Mouse (Mus musculus): Measurements from ENCODE around the gene Pold1. TPM values are rescaled to one million over a fixed set of nuclear protein-coding genes. Genes with fewer than 3 reads are reported as not detected.

Pold1 gene
- polyA plus RNA-seq, 1 experiment from 2014 or later, result 72.0 TPM

DNA sequence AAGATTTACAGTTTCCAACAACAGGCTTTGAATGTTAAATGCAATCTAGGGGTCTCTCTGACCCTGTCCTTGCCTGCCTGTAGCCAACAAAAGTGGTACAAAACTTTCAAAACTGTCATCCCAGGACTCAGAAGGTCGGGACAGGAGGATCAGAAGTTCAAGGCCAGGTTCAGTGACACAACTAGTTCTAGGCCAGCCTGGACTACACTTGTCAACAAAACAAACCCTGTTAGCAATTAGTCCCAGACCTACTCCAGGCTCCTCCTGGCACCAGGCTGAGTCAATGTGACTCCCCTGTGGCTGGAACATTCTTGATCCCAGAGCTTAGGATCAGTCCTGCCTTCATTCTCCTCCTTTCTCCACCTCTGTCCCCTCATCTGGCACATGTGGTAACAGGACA lies 49.7 kb downstream of the Pold1 start:
- WGBS, result 74% methylated on average over 1 of the region's 1 CpGs
- ATAC-seq, result no peak
- H3K4me2 ChIP-seq (replicated peaks), result no peak overlapping the region

DNA sequence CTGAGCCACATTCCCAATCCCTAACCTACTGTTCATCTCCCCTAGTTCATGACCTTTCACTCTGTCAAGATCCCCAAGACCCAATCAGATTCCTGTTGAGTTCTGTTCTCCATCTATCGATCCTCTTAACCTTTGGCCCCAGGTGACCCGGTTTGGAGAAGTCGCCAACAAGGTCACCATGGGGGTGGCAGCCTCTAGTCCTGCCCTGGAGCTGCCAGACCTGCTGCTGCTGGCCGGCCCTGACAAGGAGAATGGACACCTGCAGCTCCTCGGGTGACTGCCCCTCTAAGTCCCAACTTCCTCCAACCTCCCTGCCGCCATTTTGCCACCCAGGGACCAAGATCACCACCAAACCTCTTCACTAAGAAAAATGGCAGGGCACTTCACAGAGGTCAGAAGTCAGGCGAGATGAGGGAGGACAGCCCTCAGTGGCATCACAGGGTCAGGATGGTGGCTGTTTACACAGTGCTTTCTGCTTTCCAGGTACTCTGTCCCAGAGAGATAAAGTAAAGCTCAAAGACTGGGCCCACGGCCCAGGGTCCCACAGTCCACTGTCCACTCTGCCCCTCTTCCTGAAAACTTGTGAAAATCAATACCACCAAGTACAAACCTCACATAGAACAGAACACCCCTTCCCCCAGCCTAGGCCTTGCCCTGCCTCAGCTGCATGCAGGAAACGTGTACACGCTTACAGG lies 51.1 kb downstream of the Pold1 start:
- no peaks in the 10 kb centered on the region for H3K27me3 ChIP-seq (replicated peaks)
- no peaks in the 10 kb centered on the region for H3K9me3 ChIP-seq
- no peak overlapping the region for H3K27ac ChIP-seq
- WGBS, result 76% methylated on average over 10 of the region's 10 CpGs
- H3K9ac ChIP-seq, result no peak overlapping the region
- H3K36me3 ChIP-seq, result 0 out of 2 replicates have a peak, but pooled peaks cover 7% of the 10 kb centered on the region
- peak overlapping the region; percentile 94 for H3K4me2 ChIP-seq (replicated peaks)
- peak overlapping the region; percentile 83; the same call in 1 of the 2 replicates for H3K4me3 ChIP-seq (replicated peaks)
- no peak for ATAC-seq
- peaks cover 17% of the 10 kb centered on the region for H3K4me1 ChIP-seq (replicated peaks)

More for the DNA sequence above, 49.7 kb downstream of the Pold1 start:
- Histone ChIP-seq H3K27ac (no peak overlapping the region), H3K27me3 (replicated peaks) (no peaks in the 10 kb centered on the region), H3K9ac (no peak overlapping the region), H3K9me3 (no peaks in the 10 kb centered on the region), H3K36me3 (no peaks in the 10 kb centered on the region), H3K4me1 (replicated peaks) (peaks cover 17% of the 10 kb centered on the region), H3K4me3 (replicated peaks) (no peak overlapping the region)

GRCm38 (mm10) chr7:44496771-44497109 lies 51.9 kb downstream of the Pold1 start:
- under 1% methylated on average over 26 of the region's 26 CpGs for WGBS
- Histone ChIP-seq H3K36me3 (peaks cover 14% of the 10 kb centered on the region; the same call in 1 of the 2 replicates), H3K27me3 (replicated peaks) (no peaks in the 10 kb centered on the region), H3K4me1 (replicated peaks) (peaks cover 17% of the 10 kb centered on the region), H3K4me2 (replicated peaks) (peak overlapping the region; percentile 94), H3K9ac (peak overlapping the region; percentile 75), H3K4me3 (replicated peaks) (peak overlapping the region; percentile 83), H3K27ac (peak overlapping the region; percentile 95), H3K9me3 (no peaks in the 10 kb centered on the region)
- no peak for ATAC-seq

DNA sequence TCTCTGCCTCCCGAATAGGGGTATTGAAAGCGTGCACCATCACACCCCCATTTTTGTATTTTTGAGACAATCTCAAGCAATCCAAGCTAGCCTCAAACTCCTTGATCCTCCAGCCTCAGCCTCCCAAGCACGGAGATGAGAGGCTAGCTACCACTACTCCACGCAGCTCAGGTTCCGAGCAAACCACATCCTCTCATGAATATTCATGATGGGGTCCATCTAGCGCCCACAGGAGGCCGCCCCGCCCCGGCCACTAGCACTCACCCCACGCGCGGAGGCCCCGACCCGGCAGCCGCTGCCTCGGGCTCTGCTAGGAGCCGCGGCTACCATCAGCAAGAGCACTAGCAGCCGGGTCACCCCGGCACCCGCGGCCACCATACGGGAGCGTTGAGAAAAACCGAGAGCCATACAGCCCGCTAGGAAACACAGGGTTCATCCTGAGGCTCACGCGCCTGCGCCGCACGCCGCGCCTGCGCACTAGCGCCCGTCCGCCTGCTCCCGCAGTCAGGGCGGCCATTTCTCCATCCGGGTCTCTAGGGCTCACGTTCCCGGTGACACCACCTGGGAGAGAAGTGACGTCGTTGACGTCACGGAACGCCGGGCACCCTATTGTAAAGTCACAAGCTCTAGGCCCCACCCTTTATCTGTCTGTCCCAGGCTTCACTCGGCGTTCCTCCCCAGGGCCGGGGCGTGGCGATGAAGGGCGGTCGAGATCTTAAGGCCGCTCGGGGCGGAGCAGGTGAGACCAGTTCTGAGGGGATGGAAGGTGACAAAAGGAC lies 52.5 kb downstream of the Pold1 start, which contains the start of the genes Emc10 and Fam71e1:
TSS of gene Emc10 (minus strand) at position 538 of the 779 bp plus-strand sequence.
TSS of gene Fam71e1 (plus strand) at position 590 of the 779 bp plus-strand sequence.
- peak within 1 kb of the TSS; percentile 83 for H3K4me3 ChIP-seq (replicated peaks)
- no peaks in the 10 kb centered on the region for H3K27me3 ChIP-seq (replicated peaks)
- no peaks in the 10 kb centered on the region for H3K9me3 ChIP-seq
- under 1% methylated on average over 58 of the region's 58 CpGs for WGBS
- peaks cover 17% of the 10 kb centered on the region for H3K4me1 ChIP-seq (replicated peaks)
- H3K9ac ChIP-seq, result peak within 1 kb of the TSS; percentile 85
- peak within 1 kb of the TSS; percentile 95 for H3K27ac ChIP-seq
- ATAC-seq, result peak; percentile 98
- peaks cover 19% of the 10 kb centered on the region; the same call in 1 of the 2 replicates for H3K36me3 ChIP-seq
- H3K4me2 ChIP-seq (replicated peaks), result peak within 1 kb of the TSS; percentile 94

DNA sequence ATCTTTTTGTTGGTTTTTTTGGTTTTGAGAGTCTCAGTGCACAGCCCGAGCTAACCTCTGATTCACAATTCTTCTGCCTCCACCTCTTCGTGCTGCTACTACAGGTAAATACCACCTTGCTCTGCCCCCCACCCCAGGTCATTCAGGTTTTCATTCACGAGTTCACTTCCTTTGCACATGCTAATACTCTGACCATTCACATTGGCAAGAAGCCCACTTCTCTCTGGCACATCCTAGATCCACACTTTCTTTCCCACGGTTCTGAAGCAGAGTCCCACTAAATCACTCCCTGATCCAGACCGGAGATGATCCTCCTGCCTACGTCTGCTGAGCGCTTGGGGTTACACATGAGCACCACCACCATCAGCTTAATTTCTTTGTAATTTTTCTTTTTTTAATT lies 53.6 kb downstream of the Pold1 start:
- 81% methylated on average over 7 of the region's 7 CpGs for WGBS
- Histone ChIP-seq H3K4me1 (replicated peaks) (peaks cover 17% of the 10 kb centered on the region), H3K27ac (no peak overlapping the region), H3K4me2 (replicated peaks) (peak overlapping the region; percentile 94), H3K27me3 (replicated peaks) (no peaks in the 10 kb centered on the region), H3K36me3 (peaks cover 30% of the 10 kb centered on the region), H3K4me3 (replicated peaks) (peak overlapping the region; percentile 83; the same call in 1 of the 2 replicates), H3K9ac (no peak overlapping the region; the same call in 1 of the 2 replicates), H3K9me3 (no peaks in the 10 kb centered on the region)
- no peak for ATAC-seq

GRCm38 (mm10) chr7:44494681-44495080 lies 54.0 kb downstream of the Pold1 start:
- H3K9me3 ChIP-seq, result no peaks in the 10 kb centered on the region
- no peak overlapping the region for H3K4me3 ChIP-seq (replicated peaks)
- ATAC-seq, result no peak
- H3K4me2 ChIP-seq (replicated peaks), result peak overlapping the region; percentile 94; the same call in 1 of the 2 replicates
- no peaks in the 10 kb centered on the region for H3K27me3 ChIP-seq (replicated peaks)
- WGBS, result 94% methylated on average over 12 of the region's 12 CpGs
- H3K9ac ChIP-seq, result no peak overlapping the region
- H3K36me3 ChIP-seq, result peaks cover 34% of the 10 kb centered on the region
- no peak overlapping the region for H3K27ac ChIP-seq
- peaks cover 17% of the 10 kb centered on the region for H3K4me1 ChIP-seq (replicated peaks)

DNA sequence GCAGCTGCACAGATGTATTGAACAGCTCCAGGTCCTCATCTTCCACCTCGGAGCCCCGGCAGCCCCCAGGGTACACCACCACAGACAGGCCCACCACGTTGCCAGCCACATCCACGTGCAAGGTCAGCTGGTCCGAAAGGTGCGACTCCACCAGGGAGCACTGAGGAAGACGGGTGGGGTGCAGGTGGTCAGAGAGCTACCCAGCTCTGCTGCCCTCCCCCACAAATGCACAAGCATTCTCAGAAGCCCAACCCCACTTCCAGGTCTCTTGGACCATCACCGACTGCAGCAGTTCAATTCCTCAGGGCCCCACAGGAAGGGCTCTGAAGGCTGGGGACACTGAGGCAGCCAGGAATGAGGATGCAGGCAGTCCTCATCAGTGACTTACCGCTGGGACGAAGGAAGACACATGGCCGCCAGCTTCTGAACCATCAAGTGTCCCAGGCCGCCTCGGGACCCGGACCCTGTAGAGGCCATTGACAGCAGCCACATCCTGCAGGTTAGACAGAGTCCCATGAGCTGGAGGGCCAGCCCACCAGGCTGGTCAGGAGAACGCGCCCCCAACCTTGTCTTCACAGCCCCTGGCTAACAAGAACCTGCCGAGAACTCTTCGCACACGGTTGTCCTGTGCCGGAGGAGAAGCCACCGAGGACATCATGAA lies 56.4 kb downstream of the Pold1 start:
- Histone ChIP-seq H3K9ac (no peak overlapping the region), H3K4me2 (replicated peaks) (no peak overlapping the region), H3K4me1 (replicated peaks) (peaks cover 17% of the 10 kb centered on the region), H3K9me3 (no peaks in the 10 kb centered on the region), H3K27me3 (replicated peaks) (no peaks in the 10 kb centered on the region), H3K36me3 (peaks cover 34% of the 10 kb centered on the region), H3K4me3 (replicated peaks) (no peak overlapping the region), H3K27ac (no peak overlapping the region)
- no peak for ATAC-seq
- 91% methylated on average over 21 of the region's 21 CpGs for WGBS

DNA sequence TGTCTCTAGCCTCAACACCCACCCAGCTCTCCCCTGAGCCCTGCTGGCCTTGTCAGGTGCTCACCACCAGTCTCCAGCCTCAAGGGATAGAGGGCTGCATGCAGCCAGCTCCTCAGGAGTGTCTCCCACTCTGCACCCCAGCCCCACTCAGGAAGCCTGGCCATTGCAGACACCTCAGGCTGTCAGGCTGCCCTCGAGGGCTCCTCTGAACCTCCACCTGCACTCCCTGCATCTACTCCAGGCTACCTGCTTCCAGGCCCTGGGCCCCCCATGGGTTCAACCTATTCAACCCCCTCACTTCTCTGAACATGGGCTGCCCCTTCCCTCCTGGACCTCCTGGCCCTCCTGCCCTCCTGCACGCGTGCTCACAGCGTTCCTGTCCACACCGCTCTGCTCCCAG lies 57.3 kb downstream of the Pold1 start:
- H3K27me3 ChIP-seq (replicated peaks), result no peaks in the 10 kb centered on the region
- H3K4me3 ChIP-seq (replicated peaks), result no peak overlapping the region
- peaks cover 13% of the 10 kb centered on the region for H3K4me1 ChIP-seq (replicated peaks)
- no peaks in the 10 kb centered on the region for H3K9me3 ChIP-seq
- H3K9ac ChIP-seq, result no peak overlapping the region
- H3K27ac ChIP-seq, result no peak overlapping the region
- H3K4me2 ChIP-seq (replicated peaks), result no peak overlapping the region
- ATAC-seq, result no peak
- H3K36me3 ChIP-seq, result peaks cover 34% of the 10 kb centered on the region
- WGBS, result 94% methylated on average over 5 of the region's 5 CpGs

DNA sequence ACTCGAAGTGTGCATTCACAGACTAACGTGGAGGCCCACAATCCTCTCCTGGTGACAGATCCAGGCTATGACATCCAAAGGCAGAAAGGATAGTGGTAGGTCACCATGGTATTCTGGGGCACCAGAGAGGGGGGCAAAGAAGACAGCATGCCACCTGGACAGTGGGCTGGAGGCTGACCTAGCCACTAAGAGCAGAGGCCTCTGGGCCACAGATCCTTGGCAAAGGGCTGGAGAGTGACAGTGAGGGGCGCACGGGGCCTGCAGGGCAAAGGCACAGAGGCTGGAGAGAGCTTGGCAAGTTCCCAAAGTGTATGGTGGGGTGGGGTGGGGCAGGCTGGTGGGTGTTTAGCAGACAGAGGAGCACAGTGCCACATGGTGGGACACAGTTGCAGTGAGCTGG lies 58.4 kb downstream of the Pold1 start:
- peaks cover 34% of the 10 kb centered on the region for H3K36me3 ChIP-seq
- H3K27me3 ChIP-seq (replicated peaks), result no peaks in the 10 kb centered on the region
- H3K4me1 ChIP-seq (replicated peaks), result peaks cover 7% of the 10 kb centered on the region; the same call in 1 of the 2 replicates
- H3K4me3 ChIP-seq (replicated peaks), result no peak overlapping the region
- H3K4me2 ChIP-seq (replicated peaks), result no peak overlapping the region
- H3K9me3 ChIP-seq, result no peaks in the 10 kb centered on the region
- ATAC-seq, result no peak
- 87% methylated on average over 4 of the region's 4 CpGs for WGBS
- H3K9ac ChIP-seq, result no peak overlapping the region
- H3K27ac ChIP-seq, result no peak overlapping the region

- H3K9ac ChIP-seq, result no peak overlapping the region
- H3K4me2 ChIP-seq (replicated peaks), result no peak overlapping the region
- no peaks in the 10 kb centered on the region for H3K27me3 ChIP-seq (replicated peaks)
- WGBS, result 92% methylated on average over 8 of the region's 8 CpGs
- peaks cover 34% of the 10 kb centered on the region for H3K36me3 ChIP-seq
- no peak for ATAC-seq
- no peaks in the 10 kb centered on the region for H3K9me3 ChIP-seq
- no peak overlapping the region for H3K27ac ChIP-seq
- H3K4me1 ChIP-seq (replicated peaks), result no peaks in the 10 kb centered on the region
- no peak overlapping the region for H3K4me3 ChIP-seq (replicated peaks)
These were observed 60.1 kb downstream of the Pold1 start for GRCm38 (mm10) chr7:44488545-44488944.

- no peak overlapping the region for H3K4me2 ChIP-seq (replicated peaks)
- H3K27me3 ChIP-seq (replicated peaks), result no peaks in the 10 kb centered on the region
- 89% methylated on average over 7 of the region's 7 CpGs for WGBS
- H3K9ac ChIP-seq, result no peak overlapping the region
- no peaks in the 10 kb centered on the region for H3K9me3 ChIP-seq
- no peak for ATAC-seq
- H3K4me1 ChIP-seq (replicated peaks), result no peaks in the 10 kb centered on the region
- H3K36me3 ChIP-seq, result peaks cover 30% of the 10 kb centered on the region
- no peak overlapping the region for H3K4me3 ChIP-seq (replicated peaks)
- H3K27ac ChIP-seq, result no peak overlapping the region
These were observed 60.7 kb downstream of the Pold1 start for GRCm38 (mm10) chr7:44487936-44488335.

DNA sequence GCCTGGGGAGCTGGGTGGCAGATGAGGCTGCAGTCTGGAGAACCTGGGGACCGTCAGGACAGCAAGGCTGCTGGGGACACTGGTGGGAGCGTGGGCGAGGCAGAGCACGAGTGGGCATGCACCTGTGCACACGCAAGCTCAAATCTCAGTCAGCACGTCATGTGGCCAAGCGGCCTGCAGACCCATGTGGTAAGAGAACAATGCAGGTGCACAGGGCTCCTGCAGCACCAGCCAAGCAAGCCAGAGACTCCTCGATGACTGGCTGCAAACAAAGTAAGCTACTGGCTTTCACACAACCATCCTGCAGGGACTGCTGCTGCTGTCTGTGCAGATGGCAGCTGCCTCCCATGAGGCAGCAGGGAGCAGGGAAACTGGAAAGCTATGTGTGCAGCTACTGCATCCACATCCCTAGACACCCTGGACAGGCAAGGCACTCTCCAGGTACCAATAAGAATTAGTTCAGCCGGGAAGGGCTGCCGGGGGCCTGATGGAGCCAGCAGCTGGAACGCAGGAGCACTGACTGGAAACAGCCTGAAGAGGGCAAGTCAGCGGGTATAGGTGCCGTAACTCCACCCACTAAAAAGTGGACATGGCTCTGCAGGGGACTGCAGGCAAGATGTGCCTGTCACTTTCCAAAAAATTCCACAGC lies 61.6 kb downstream of the Pold1 start:
- no peak for ATAC-seq
- 63% methylated on average over 13 of the region's 13 CpGs for WGBS

More for the DNA sequence above, 61.6 kb downstream of the Pold1 start:
- H3K36me3 ChIP-seq, result peaks cover 22% of the 10 kb centered on the region
- no peak overlapping the region for H3K9ac ChIP-seq
- H3K9me3 ChIP-seq, result no peaks in the 10 kb centered on the region
- no peak overlapping the region for H3K27ac ChIP-seq
- H3K4me2 ChIP-seq (replicated peaks), result no peak overlapping the region
- no peaks in the 10 kb centered on the region for H3K4me1 ChIP-seq (replicated peaks)
- H3K4me3 ChIP-seq (replicated peaks), result no peak overlapping the region
- no peaks in the 10 kb centered on the region for H3K27me3 ChIP-seq (replicated peaks)
